Mouse (Mus musculus): Measurements from ENCODE around the gene Rerg. TPM values are rescaled to one million over a fixed set of nuclear protein-coding genes. Genes with fewer than 3 reads are reported as not detected.

The Rerg gene
- polyA plus RNA-seq (2015; fragmentation: Nextera tagmentation; extraction: Ambion mirVana) = 5.6 and 5.7 TPM in 2 replicates

GRCm38 (mm10) chr6:137170226-137170625, at the start of gene Rerg:
TSS of gene Rerg (minus strand) at chr6:137170497.
- Histone ChIP-seq H3K9me3 (no peaks in the 10 kb centered on the region), H3K36me3 (replicated peaks) (no peaks in the 10 kb centered on the region), H3K4me2 (peak within 1 kb of the TSS; percentile 99), H3K4me1 (peaks cover 18% of the 10 kb centered on the region), H3K27me3 (replicated peaks) (peaks cover 6% of the 10 kb centered on the region; the same call in 1 of the 2 replicates), H3K9ac (peak within 1 kb of the TSS; percentile 56), H3K4me3 (peak within 1 kb of the TSS; percentile 58), H3K27ac (no peak within 1 kb of the TSS)
- 14% methylated on average over 5 of the region's 5 CpGs for WGBS
- no peak for ATAC-seq (replicated peaks)

DNA sequence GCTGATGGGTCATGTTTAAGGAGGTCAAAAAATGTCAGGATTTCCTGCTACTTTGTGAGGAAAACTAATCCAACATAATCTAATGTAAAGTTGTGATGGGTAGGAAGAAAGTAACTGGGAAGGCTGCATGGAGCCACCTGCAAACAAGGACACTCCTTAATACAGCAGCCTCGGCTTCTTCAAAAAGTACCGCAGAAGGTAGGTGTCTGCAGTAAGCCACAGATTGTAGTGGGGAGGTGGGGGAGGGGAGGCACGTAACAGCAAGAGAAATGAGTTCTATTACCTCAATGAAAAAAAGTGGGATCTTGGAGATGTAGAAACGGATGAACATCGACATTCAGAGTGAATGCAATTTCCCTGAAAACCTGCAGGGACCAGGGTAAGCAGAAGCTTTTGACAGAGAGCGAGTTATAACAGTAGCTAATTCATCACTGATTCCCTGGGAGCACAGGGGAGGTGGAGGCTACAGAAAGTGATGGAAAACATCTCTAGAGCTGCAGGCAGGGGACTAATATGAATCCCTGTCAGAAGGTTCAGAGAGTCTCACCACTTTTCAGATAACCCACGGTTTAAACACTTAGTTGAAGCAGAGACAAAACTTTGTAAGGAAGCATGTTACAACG, 47.7 kb upstream of the Rerg start:
- H3K4me1 ChIP-seq = no peaks in the 10 kb centered on the region
- no peaks in the 10 kb centered on the region for H3K27me3 ChIP-seq (replicated peaks)
- no peak overlapping the region for H3K27ac ChIP-seq
- no peak overlapping the region for H3K4me2 ChIP-seq
- WGBS = 84% methylated on average over 8 of the region's 8 CpGs
- H3K9ac ChIP-seq = no peak overlapping the region
- H3K36me3 ChIP-seq (replicated peaks) = no peaks in the 10 kb centered on the region
- no peak overlapping the region for H3K4me3 ChIP-seq
- H3K9me3 ChIP-seq = no peaks in the 10 kb centered on the region
- no peak for ATAC-seq (replicated peaks)

DNA sequence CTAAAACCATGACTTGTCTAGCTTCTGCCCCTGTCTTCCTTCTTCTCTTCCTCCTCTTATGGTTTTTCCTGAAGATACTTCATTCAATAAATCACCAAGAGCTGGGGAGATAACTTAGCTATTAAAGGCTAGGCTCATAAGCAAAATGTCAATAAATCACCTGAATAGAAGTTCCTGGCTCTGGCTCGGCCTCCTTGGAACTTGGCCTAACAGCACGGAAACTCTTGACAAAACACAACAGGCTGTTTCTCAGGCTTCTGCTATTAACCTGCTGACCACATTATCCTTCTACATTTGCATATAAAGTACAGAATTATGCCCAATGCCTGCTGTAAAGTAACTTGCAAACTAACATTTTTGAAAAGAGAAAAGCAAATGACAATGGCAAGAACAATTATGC, 41.1 kb upstream of the Rerg start:
- Histone ChIP-seq H3K27me3 (replicated peaks) (no peaks in the 10 kb centered on the region), H3K9ac (no peak overlapping the region), H3K36me3 (replicated peaks) (no peaks in the 10 kb centered on the region), H3K4me2 (no peak overlapping the region), H3K4me3 (no peak overlapping the region), H3K9me3 (no peaks in the 10 kb centered on the region), H3K27ac (no peak overlapping the region), H3K4me1 (no peaks in the 10 kb centered on the region)
- 87% methylated on average over 2 of the region's 2 CpGs for WGBS
- no peak for ATAC-seq (replicated peaks)

GRCm38 (mm10) chr6:137210991-137211390, 40.7 kb upstream of the Rerg start:
- Histone ChIP-seq H3K4me3 (no peak overlapping the region), H3K4me2 (no peak overlapping the region), H3K9me3 (no peaks in the 10 kb centered on the region), H3K27me3 (replicated peaks) (no peaks in the 10 kb centered on the region), H3K4me1 (no peaks in the 10 kb centered on the region), H3K27ac (no peak overlapping the region), H3K36me3 (replicated peaks) (no peaks in the 10 kb centered on the region), H3K9ac (no peak overlapping the region)
- 92% methylated on average over 10 of the region's 10 CpGs for WGBS
- ATAC-seq (replicated peaks) = no peak

DNA sequence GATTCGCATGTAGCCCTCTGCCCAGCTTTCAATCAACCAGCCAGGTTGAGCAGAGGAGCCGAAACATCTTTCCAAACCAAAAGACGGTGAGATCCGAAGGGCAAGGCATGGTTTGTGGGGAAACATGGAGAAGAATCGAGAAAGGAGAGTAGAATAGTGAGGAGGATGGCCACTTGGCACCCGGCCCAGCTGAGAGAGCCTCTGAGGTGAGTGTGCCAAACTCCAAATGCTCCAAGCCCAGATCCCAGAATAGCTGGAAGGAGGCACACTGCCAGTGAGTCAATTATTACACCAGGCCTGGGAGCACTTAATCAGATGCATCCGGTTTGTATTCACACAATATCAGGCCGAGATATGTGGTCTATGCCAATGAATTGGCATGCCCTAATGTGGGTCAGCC, 39.7 kb upstream of the Rerg start:
- Histone ChIP-seq H3K4me1 (no peaks in the 10 kb centered on the region), H3K27me3 (replicated peaks) (no peaks in the 10 kb centered on the region), H3K36me3 (replicated peaks) (no peaks in the 10 kb centered on the region), H3K27ac (no peak overlapping the region), H3K9me3 (no peaks in the 10 kb centered on the region), H3K4me2 (no peak overlapping the region), H3K4me3 (no peak overlapping the region), H3K9ac (no peak overlapping the region)
- no peak for ATAC-seq (replicated peaks)
- 77% methylated on average over 8 of the region's 8 CpGs for WGBS

- Histone ChIP-seq H3K4me1 (no peaks in the 10 kb centered on the region), H3K9ac (no peak overlapping the region), H3K27ac (no peak overlapping the region), H3K36me3 (replicated peaks) (no peaks in the 10 kb centered on the region), H3K27me3 (replicated peaks) (no peaks in the 10 kb centered on the region), H3K4me2 (no peak overlapping the region), H3K9me3 (no peaks in the 10 kb centered on the region), H3K4me3 (no peak overlapping the region)
- WGBS = 95% methylated on average over 6 of the region's 6 CpGs
- ATAC-seq (replicated peaks) = no peak
Observed at GRCm38 (mm10) chr6:137207126-137207525, 36.8 kb upstream of the Rerg start.

DNA sequence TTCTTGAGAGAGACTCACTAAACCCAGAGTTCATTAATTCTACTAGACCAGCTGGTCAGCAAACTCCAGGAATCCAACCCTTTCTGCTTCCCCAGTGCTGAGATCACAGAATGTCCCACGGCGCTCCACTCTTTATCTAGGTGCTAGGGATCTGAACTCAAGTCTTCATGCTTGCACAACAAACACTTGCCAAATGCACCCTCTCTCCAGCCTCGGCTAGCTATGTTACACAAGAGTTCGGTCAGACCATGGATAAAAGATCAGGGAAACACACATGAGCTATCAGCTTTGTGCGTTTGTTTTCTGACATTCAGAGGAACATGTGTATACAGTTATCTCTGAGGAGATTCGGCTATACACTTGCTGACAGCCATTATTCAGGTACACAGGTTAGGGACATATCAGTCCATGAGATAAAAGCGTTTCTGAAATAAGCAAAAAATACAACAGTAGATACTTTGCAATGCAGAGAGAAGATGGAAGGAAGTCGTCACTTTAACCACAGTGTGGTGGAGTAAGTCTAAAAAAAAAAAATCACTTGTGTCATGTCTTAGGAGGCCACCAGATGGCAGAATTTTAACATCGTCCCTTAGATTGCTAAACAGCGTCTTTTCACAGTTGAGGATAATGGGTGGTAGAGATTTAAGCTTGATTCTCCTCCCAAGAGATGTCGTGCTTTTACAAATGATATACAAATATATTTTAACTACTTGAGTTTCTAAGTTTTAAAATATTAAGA, 35.5 kb upstream of the Rerg start:
- H3K4me2 ChIP-seq = no peak overlapping the region
- no peaks in the 10 kb centered on the region for H3K4me1 ChIP-seq
- no peak overlapping the region for H3K9ac ChIP-seq
- 56% methylated on average over 11 of the region's 11 CpGs for WGBS
- H3K36me3 ChIP-seq (replicated peaks) = no peaks in the 10 kb centered on the region
- no peak overlapping the region for H3K4me3 ChIP-seq
- H3K27ac ChIP-seq = no peak overlapping the region
- H3K27me3 ChIP-seq (replicated peaks) = no peaks in the 10 kb centered on the region
- H3K9me3 ChIP-seq = no peaks in the 10 kb centered on the region
- ATAC-seq (replicated peaks) = peak; percentile 80

DNA sequence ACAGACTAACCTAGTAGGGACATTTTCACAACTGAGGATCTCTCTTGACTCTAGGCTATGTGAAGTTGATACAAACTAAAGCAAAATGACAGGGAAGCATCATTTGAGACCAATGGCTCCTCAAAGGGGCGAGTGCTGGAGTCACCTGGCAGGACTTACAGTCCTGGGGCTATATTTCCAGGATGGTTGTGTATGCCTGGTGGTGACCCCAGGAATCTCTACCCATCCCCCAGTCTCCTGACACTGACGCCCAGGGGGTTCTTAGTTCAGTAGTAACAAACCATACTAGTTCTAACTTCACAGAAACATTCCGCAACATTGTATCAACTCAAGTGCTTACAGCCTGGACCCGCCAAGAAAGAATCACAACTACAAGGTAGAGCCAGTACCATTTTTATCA, 32.4 kb upstream of the Rerg start:
- Histone ChIP-seq H3K4me1 (no peaks in the 10 kb centered on the region), H3K36me3 (replicated peaks) (no peaks in the 10 kb centered on the region), H3K9me3 (no peaks in the 10 kb centered on the region), H3K9ac (no peak overlapping the region), H3K27me3 (replicated peaks) (no peaks in the 10 kb centered on the region), H3K27ac (no peak overlapping the region), H3K4me2 (no peak overlapping the region), H3K4me3 (no peak overlapping the region)
- 88% methylated on average over 4 of the region's 4 CpGs for WGBS
- ATAC-seq (replicated peaks) = no peak

- Histone ChIP-seq H3K9ac (no peak overlapping the region), H3K4me3 (no peak overlapping the region), H3K4me2 (no peak overlapping the region), H3K27ac (no peak overlapping the region), H3K36me3 (replicated peaks) (no peaks in the 10 kb centered on the region), H3K9me3 (no peaks in the 10 kb centered on the region), H3K27me3 (replicated peaks) (no peaks in the 10 kb centered on the region), H3K4me1 (no peaks in the 10 kb centered on the region)
- 61% methylated on average over 7 of the region's 7 CpGs for WGBS
- no peak for ATAC-seq (replicated peaks)
Observed at GRCm38 (mm10) chr6:137201578-137201977, 31.3 kb upstream of the Rerg start.

GRCm38 (mm10) chr6:137201166-137201565, 30.9 kb upstream of the Rerg start:
- no peak for ATAC-seq (replicated peaks)
- Histone ChIP-seq H3K27me3 (replicated peaks) (no peaks in the 10 kb centered on the region), H3K4me1 (no peaks in the 10 kb centered on the region), H3K9ac (no peak overlapping the region), H3K27ac (no peak overlapping the region), H3K4me3 (no peak overlapping the region), H3K36me3 (replicated peaks) (no peaks in the 10 kb centered on the region), H3K4me2 (no peak overlapping the region), H3K9me3 (no peaks in the 10 kb centered on the region)
- WGBS = 97% methylated on average over 3 of the region's 3 CpGs

DNA sequence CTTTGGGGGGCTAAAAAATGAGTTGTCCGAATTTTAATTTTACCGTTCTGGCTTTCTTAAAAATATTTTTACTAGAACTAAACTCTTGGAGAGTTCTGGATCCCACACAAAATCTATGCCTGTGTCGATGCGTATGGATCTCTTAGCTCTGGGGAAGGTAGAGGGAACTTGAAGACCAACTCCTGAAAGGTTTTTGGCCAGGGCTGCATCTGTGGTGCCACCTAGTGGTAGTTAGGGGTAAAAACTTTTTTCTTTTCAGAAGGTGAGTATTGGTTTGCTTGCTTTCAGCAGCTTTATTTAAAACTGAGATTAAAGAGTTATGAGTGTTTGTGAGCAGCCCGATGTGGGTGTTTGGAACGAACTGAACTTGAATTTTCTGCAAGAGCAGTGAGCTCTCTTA, 21.8 kb upstream of the Rerg start:
- no peak for ATAC-seq (replicated peaks)
- no peak overlapping the region for H3K27ac ChIP-seq
- no peaks in the 10 kb centered on the region for H3K27me3 ChIP-seq (replicated peaks)
- H3K4me1 ChIP-seq = 0 out of 2 replicates have a peak, but pooled peaks cover 3% of the 10 kb centered on the region
- no peaks in the 10 kb centered on the region for H3K9me3 ChIP-seq
- H3K36me3 ChIP-seq (replicated peaks) = no peaks in the 10 kb centered on the region
- H3K4me3 ChIP-seq = no peak overlapping the region
- 29% methylated on average over 6 of the region's 6 CpGs for WGBS
- H3K9ac ChIP-seq = no peak overlapping the region
- H3K4me2 ChIP-seq = no peak overlapping the region

DNA sequence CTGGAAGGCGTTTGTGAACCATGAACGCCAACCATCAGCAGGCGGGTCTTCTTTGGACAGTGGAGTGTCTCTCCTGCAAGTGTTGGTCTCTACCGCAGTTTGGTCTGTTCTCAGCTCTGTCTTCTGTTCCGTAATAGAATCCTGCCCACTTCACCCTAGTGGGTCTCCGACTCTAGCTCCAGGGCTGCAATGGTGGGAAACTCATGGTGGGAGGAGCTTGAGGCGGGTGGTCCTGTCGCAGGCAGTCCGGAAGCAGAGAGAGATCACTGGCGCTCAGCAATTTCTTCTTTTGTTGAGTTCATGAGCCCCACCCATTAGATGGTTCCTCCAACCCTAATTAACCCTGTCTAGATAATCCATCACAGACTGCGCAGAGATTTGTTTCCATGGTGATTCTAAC, 20.7 kb upstream of the Rerg start:
- H3K27ac ChIP-seq = no peak overlapping the region
- no peak overlapping the region for H3K4me3 ChIP-seq
- WGBS = 90% methylated on average over 11 of the region's 11 CpGs
- H3K4me2 ChIP-seq = no peak overlapping the region
- H3K36me3 ChIP-seq (replicated peaks) = no peaks in the 10 kb centered on the region
- no peak overlapping the region for H3K9ac ChIP-seq
- no peaks in the 10 kb centered on the region for H3K27me3 ChIP-seq (replicated peaks)
- no peak for ATAC-seq (replicated peaks)
- no peaks in the 10 kb centered on the region for H3K9me3 ChIP-seq
- H3K4me1 ChIP-seq = 0 out of 2 replicates have a peak, but pooled peaks cover 3% of the 10 kb centered on the region

DNA sequence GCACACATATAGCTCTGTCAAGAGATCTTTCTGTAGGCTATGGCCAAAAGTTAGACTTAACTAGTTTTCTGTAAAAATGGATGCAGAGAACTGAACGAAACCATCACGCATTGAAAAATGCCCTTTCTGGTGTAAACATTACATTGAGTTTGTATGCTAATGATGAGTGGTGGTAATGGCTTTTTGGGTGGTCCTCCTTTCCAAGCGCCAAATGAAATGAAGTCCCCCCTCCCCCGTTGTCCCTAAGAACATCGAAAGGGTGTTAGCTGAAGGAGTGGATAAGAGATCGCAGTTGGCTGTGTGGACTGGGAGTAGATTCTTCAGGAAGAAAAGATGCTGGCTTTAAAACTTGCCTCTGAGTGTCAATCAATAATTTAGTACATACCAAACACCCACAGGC, 20.3 kb upstream of the Rerg start:
- ATAC-seq (replicated peaks) = no peak
- no peaks in the 10 kb centered on the region for H3K9me3 ChIP-seq
- H3K27ac ChIP-seq = no peak overlapping the region
- no peaks in the 10 kb centered on the region for H3K36me3 ChIP-seq (replicated peaks)
- H3K27me3 ChIP-seq (replicated peaks) = no peaks in the 10 kb centered on the region
- H3K4me1 ChIP-seq = 0 out of 2 replicates have a peak, but pooled peaks cover 3% of the 10 kb centered on the region
- H3K9ac ChIP-seq = no peak overlapping the region
- 91% methylated on average over 6 of the region's 6 CpGs for WGBS
- H3K4me2 ChIP-seq = no peak overlapping the region
- H3K4me3 ChIP-seq = no peak overlapping the region
